Mouse (Mus musculus): ENCODE measurements at regions not wholly inside any gene's neighbourhood (a gene's known extent, or its start where the extent isn't known, plus 50 kb on each side); places are given as distances from the start of the nearest gene placed in this dataset.

DNA sequence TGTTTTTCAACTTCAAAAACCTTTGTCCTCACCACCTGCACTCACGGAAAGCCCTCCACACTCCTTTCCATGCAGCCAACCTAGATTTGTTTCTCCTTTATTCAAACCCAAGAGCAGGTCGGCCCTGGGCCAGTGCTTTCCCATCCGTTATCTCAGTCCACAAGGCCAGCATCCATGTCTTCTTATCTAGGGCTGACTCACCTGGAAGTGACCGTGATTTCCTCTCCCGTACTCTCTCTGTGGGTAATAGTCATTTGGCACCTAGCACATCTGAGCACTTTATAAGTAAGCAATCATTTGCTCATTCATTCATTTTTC, 106.2 kb downstream of the Rassf10 start:
- DNase-seq (ENCODE audit: low spot score), result no peak

DNA sequence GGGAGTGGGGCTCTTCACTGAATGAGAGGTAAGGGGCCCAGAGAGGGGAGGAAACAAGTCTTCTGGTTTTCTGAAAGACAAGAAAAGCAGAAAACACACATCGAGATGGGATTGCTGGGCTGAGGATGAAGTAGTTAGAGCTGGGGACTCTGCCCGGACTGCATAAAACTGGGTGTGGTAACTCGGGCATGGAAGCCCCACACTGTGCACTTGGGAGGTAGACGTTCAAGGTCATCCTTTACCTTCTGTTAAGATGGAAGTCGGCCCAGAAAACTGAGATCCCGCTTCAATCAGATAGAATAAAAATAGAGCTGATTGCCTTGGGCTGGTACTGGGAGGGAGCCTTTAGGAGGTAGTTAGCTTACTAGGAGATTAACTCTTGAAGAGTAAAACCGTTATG, 107.2 kb downstream of the Rassf10 start:
- DNase-seq (ENCODE audit: low spot score), result no peak

DNA sequence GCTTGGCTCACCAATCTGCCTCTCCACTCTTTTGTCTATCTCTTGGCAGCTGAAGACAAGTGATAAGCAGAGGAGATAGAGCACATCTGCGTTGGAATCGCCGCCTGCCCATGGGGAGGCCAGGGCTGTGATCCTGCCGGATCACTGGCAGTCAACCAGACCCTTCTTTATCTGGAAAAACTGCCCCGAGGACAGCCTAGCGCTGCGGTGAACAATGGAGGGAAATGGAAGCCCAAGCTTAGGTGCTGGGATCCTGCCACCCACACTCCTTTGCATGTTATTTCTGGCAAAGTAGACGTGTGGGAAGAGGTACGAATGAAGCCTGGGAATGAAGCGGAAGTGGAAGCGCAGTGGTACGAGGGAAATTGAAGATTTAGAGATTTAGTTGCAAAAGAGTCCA, 112.8 kb downstream of the Rassf10 start:
- peak; percentile 63 for DNase-seq (ENCODE audit: low spot score)

DNA sequence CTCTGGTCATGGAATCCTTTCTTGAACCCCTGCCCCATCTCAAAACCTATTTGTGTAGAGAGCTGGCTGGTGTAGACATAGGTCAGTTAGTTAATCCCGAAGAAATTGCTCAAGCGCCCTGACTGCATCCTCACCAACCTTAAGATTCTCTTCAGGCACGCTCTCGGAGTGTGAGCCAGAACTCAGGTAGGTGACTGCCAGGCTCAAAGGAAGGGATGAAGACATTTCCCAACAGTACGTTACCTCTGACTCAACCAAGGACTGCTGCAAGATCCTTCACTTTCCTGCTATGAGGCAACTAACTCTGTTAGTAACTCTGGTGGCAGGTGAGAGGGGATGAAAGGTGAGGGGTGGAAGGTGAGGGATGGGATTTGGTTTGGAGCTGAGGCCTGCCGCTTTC, 114.5 kb downstream of the Rassf10 start:
- DNase-seq (ENCODE audit: low spot score), result no peak

DNA sequence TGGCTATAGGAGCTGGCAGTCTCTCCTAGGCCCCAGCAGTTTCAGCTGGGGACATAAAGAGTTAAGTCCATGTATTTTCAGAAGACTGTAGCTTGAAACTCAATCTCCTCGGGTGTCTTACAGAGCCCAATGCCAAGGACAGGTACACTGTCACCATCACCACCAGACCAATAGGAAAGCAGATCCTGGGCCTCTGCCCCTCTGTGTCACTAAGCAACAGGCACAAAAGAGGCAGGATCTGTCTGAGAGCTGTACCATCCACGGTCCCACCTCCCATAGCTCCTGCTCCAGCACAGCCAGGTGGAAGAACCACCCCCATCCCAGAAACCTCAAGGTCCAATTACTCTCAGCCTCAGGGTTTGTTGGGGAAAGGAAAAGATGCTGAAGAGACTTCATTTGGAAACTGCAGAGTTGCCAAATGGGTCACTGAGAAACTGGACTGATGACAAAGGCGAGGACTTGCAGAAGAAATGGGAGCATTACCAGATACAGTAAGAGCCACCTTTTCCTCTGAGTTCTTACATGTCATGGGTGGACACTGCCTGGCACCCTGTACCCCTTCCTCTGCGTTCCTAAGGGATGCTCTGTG, 115.7 kb downstream of the Rassf10 start:
- DNase-seq (ENCODE audit: low spot score), result no peak

DNA sequence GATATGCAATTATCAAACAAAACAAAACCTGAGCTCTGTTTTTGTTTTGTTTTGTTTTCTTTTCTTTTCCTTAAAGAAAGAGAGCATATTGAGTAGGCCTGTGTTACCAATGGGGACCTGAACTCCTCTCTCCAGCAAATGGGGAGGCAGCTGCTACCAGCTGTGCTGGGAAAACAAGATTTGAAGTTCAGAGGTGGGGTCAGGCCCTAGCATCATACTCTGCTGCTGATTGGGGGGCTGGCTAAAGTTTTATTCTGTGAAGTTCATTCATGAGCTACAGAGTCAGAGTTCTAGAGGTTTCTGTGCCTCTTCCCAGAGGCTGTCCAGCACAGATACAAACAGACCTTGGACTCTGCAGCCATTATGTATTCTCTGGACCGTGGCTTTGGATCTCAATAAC, 117.7 kb downstream of the Rassf10 start:
- DNase-seq (ENCODE audit: low spot score), result no peak

DNA sequence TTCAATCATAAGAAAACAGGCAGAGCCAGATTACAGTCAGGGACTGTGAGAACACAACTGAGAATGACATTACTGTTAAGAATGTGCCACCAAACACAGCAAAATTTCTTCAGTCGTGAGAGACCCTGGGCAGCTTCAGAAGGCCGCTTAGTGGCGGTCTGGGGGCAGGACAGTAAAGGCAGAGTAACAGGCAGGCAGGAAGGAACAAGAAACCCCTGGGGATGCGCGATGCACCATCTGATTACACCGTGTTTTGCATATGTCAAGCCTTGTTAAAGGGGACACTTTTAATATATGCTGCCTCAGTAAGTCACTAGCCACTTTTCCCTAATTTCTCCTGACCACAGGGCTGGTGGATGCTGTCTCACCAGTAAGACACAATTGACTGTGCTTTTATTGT, 120.0 kb downstream of the Rassf10 start:
- DNase-seq (ENCODE audit: low spot score), result no peak

DNA sequence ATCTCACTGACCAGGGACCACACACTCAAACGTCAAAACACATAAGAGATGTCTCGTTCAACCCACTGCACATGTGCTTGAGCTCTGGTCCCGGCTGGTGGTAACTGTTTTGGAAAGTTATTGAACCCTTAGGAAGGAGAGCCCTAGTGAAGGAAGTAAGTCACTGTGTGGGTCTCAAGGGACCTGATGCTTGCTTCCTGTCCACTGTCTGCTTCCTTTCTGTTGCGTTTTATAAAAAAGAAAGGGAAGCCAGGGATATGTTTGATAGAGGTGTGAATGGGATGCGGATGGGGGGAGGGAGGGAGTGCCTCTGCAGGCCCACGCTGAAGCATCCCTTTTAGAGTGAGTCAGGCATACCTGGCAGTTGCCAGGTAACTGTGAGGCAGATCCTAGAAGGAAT, 121.6 kb downstream of the Rassf10 start:
- DNase-seq (ENCODE audit: low spot score), result no peak

DNA sequence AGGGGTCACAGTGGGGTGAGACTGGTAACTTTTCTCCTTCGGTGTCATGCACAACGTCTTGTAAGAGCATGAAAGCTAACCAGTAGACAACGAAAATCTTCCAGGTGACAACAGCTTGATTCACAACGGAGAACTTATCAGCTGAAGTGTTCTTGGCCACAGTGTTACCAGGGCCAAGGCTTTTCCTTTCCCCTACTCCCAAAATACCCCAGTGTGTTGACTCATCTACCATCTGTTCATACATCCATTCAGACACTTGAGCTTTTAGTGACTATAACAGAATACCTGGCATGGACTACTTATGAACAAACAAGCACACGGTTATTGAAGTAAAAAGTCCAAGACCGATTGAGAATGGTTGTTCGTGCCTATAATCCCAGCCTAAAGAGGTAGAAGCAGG, 122.5 kb downstream of the Rassf10 start:
- DNase-seq (ENCODE audit: low spot score), result no peak

DNA sequence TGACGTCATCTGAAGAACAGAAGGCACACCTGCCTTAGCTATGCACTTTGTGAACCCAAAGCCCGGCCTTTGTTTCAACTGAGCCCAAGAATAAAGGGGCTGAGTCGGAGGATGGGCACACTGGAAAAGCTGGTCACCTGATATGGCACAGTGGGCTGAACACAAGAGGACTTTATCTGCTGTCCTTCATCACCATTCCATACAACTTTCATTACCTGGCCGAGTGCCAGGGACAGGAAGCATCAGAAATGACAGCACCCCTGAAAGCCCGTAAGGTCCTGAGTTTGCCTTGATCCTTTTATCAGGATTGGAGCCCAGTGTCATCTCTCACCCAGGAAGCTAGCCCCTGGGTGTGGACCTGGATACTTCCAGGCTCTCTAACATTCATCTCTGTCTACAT, 126.1 kb upstream of the Arntl start:
- no peak for DNase-seq (ENCODE audit: low spot score)

DNA sequence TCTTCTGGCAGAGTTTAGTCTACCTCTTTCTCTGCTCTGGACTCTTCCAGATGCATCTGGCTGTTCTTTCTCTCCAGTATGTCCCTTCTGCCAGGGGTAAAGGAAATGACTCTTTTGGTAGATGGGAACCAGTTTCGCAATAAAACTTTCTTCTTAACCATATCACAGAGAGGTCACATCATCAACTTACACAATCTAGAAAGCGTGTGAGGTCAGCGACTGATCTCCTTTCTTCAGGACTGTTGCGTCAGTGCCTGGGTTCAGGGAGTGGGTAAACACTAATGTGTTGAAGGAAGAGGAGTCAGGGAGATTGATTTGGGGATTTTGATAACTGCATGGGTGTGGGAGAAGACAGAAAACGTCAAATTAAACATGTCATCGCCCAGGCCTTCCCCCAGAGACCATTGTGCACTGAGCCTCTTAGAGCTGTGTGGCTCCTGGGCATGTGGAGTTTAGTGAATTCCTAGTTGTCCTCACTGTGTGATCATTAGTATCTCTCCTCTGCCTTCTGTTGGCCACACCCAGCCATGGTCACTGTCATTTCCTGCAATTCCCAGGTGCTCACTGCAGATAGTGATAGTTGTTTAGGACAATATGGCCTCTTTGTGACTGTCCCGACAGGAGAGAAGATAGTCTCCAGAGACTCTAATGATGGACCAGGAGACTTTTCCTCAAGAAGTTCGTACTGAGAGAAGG, 122.2 kb upstream of the Arntl start:
- no peak for DNase-seq (ENCODE audit: low spot score)

DNA sequence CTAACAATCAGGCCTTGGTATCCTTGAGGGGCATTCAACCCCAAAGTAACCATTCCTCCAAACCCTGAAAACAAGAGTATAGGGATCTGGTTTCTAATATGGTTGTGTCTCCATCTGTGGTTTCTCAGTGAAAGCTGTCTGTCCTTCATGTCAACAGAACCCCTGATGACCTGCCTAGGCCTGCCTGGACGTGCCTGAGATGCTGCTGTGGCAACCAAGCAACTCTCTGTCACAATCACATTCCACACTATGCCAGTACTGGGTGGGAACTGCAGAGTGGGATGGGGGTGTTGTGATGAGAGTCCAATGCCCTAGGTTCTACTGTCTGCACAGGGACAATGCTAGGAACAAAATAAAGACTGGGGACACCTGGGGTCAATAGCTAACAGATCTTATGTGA, 121.1 kb upstream of the Arntl start:
- DNase-seq (ENCODE audit: low spot score), result no peak

DNA sequence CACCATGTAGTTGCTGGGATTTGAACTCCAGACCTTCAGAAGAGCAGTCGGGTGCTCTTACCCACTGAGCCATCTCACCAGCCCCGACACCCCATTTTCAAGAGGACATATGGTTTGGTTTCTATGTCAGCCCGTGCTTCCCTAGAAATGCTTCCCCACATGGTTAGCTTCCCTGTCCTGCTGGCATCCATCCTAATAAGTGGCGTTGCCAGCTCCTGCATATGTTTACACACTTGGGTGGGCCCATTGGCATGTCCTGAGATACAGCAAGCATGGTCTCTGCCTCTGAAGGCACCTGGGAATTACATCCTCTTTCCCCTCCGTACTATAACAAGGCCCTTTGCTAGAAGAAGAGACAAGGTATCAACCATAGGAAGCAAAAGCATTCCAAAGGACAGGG, 119.6 kb upstream of the Arntl start:
- no peak for DNase-seq (ENCODE audit: low spot score)

DNA sequence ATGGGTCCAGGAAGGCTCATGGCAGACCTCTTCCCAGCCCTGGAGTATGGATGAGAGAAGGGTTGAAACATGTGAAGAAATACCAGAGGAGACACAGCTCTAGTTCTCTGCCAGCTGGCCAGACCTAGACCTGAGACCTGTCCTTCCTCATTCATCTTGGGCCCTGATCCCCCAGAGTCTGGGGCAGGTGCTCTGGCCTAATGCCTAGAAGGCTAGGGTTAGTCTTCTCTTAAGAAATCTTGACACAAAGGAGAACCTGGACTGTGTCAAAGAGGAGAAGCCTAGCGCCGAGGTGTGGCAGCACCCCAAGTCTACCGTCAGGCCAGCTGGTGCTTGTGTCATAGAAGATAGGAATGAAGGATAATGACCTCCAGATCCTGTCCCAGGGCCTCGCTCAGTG, 118.2 kb upstream of the Arntl start:
- DNase-seq (ENCODE audit: low spot score), result no peak

DNA sequence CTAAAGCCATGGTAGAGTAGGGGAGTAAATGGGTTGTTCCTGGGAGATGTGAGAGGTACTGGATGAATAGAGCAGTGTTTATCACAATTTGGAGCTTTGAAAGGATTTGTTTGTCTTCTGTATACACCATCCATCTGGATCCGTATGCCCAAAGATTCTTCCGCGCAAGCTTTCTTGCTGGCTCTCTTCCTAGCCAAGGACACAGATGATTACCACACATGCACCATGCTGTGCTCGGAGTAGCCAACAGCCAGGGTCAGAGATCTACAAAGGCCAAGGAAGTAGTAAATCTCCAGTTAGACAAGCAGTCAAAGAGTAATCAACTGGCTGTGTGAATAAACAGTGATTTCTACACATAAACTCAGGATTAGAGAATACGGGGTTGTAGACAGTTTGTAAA, 113.3 kb upstream of the Arntl start:
- DNase-seq (ENCODE audit: low spot score), result peak; percentile 56

DNA sequence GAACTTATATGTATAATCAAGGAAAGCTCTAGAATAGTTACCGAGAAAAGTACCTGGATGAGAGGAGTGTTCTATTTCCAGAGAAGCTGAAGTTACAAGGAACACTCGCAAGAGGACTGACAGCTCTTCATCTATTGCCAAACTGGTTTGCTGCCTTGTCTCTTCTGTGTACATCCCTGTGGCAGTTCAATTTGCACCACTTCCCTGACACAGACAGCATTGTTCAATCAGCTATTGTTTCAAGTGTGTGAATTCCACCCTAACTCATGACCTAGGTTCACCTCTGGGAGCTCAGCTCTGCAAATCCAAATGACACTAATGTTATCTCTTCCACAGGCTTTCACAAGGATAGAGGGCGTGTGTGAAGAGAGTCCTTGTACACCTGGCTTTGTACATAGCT, 112.2 kb upstream of the Arntl start:
- no peak for DNase-seq (ENCODE audit: low spot score)

DNA sequence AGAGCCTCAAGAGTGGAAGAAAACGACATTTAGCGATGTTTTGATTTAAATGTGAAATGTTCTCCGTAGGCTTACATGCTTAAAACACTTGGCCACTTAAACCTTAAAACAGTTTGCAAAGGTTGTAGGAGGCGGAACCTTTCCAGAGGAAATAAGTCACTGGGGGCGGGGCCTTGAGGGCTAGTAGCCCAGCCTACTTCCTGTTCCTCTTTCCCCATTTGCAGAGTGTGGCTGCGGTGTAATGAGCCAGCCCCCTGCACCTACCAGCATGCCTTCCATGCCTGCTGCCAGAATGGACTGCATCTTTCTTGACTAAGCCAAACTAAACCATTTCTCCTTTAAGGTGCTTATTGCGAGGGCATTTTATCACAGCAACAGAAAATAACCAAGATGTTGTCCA, 103.0 kb upstream of the Arntl start:
- no peak for DNase-seq (ENCODE audit: low spot score)

DNA sequence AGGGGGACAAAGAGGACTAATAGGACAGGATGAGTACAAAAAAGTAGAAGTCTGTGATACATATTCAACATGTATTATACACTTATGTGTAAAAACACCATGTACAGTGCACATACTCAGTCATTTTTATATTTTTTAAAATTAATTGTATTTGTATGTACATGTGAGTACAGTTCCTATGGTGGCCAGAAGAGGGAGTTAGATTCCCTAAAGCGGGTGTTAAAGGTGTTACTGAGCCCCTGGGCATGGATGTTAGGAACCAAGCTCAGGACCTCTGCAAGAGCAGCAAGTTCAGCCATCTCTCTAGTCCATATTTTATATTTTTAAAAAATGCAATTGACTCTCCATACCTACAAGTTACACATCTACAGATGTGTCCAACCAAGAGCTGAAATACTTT, 101.9 kb upstream of the Arntl start:
- no peak for DNase-seq (ENCODE audit: low spot score)

DNA sequence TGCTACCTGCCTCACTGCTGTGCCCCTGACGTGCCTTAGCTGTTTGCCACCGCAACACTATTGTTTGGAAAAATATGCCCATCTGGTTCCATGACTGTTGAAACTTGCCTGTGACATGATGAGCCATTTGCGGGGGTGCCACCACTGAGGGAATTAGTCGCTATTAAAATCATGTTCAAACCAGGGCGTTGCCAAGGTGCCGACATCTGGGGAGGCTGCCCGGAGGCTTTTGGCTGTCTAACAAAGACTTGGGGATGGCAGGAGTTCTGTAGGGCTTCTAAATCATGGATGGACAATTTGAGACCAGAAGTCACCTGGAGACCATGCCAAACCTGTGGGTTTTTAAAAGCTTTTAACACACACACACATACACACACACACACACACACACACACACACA, 100.5 kb upstream of the Arntl start:
- no peak for DNase-seq (ENCODE audit: low spot score)

DNA sequence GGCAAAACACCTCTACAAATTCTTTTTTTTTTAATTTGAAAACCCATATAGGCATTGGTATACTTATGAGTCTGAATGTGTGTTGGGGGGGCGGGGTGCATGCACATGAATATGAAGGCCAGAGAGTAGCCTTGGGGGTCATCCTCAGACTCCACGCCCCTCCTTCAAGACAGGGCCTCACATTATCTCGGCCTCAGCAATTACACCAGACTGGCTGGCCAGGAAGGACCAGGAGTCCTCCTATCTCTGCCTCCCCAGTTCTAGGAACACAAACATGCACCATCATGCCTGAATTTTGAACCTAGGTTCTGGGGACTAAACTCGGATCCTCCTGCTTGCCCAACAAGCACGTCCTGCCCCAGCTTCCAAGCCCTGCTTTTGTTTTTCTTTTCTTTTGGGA, 99.3 kb upstream of the Arntl start:
- DNase-seq (ENCODE audit: low spot score), result no peak

DNA sequence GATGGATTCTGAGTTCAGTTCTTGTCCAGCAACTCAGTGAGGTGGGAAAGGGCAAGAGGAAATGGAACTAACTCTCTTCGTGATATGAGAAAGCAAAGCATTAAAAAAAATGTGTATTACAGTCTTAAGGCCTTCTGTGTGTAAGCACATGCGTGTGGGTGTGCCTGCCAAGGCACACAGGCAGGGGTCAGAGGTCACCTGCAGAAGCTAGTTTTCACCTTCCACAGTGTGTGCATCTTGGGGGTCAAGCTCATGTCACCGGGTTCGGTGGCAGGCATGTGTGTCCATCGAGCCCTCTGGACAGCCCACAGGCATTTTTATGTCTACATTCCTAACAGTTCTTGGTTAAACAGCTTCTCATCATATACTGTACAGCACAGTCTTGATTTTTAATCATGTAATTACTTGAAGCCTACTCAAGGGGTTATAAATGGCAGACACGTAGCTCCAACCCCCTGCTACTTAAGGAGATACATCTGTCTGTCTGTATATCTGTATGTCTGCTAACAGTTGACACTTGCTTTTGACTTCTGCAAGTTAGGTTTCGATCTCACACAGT, 98.7 kb upstream of the Arntl start:
- no peak for DNase-seq (ENCODE audit: low spot score)

DNA sequence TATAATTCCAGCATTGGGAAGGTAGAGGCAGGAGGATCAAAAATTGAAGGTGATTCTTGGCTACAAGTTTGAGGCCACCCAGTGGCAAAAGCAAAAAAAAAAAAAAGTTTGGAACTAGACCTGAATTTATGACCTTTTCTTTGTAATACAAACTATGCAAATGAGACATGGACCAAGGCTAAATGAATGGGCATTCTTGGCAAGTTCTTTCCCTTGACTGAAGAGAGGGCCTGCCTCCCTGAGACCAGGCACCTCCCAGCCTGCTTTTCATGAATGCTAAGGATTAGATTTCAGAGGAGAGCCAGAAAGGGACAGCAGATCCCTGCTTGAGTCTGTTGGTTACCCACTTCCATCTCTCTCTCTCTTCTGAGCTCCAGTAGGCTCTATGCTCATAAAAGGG, 97.8 kb upstream of the Arntl start:
- no peak for DNase-seq (ENCODE audit: low spot score)

DNA sequence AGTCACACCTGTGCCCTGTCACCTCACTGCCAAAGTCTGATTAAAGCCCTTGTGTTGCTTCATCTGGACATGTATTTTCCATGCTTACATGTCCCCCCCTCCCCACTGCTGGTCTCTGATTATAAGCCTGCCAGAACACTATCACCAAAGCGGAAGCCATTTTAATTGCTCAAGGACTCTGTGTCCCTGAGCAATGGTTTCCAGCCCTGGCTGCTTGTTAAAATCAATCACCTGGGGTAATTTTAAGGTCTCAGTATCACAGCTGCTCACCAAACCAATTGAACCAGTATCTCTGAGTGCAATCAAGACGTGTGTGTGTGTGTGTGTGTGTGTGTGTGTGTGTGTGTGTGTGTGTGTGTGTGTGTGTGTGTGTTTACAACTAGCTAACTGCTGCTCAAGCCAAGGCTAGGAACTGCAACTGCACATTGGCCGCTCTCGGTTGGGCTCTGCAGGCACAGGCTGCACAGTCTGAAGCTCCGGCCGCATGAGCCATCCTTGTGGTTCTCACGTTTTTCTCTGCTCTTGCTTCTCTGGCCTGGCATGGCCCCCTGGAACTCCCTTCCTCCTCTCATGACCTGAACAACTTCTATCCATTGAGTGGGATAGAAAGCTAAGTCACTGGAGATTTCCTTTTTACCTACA, 96.3 kb upstream of the Arntl start:
- DNase-seq (ENCODE audit: low spot score), result no peak

Data from ovary, adult 18-20 months (tissue).